24 mouse cellular contexts compared by ENCODE assay signal in genomic region chr3:21884216-21884615, GRCm38 (mm10).
DNase-seq lines count a peak whose midpoint lies in the region; ATAC-seq and TF ChIP-seq lines count a peak whose summit lies in the region.
"Had no signal": no experiment of that assay in that cellular context is flagged by ENCODE, and none has a peak within 500 bp of the region (broad histone marks: within the 10 kb centered on the region; RNA-seq: fewer than 3 reads in every experiment).

No protein-coding gene starts in this region.

- H3K9me3 ChIP-seq in midbrain, embryonic 11.5 days (ENCODE audit: control insufficient read depth, low read length): no peaks in the 10 kb centered on the region
- H3K9me3 ChIP-seq in midbrain, postnatal 0 days (ENCODE audit: low read length): no peaks in the 10 kb centered on the region
- H3K9me3 ChIP-seq: embryonic facial prominence, embryonic 13.5 days; forebrain, embryonic 12.5 days; forebrain, embryonic 15.5 days; heart, embryonic 10.5 days; heart, embryonic 13.5 days; intestine, embryonic 15.5 days had no signal

- no peak for ATAC-seq in midbrain, embryonic 11.5 days (ENCODE audit: low FRiP score)
- no peak for ATAC-seq in midbrain, postnatal 0 days (ENCODE audit: low FRiP score)
- ATAC-seq in CD4-positive, CD25-positive, alpha-beta regulatory T cell, adult 4 months: peak; percentile 81
- peak; percentile 77 for ATAC-seq in inflammation-experienced regulatory T-cells, adult 6 months
- ATAC-seq: forebrain, embryonic 15.5 days; hindbrain, postnatal 0 days; intestine, embryonic 15.5 days had no signal

- H3K4me1 ChIP-seq in midbrain, embryonic 11.5 days (ENCODE audit: control insufficient read depth, insufficient read depth, low read length): no peaks in the 10 kb centered on the region
- H3K4me1 ChIP-seq in midbrain, postnatal 0 days (ENCODE audit: insufficient read depth, low read length): no peaks in the 10 kb centered on the region
- H3K4me1 ChIP-seq: embryonic facial prominence, embryonic 13.5 days; forebrain, embryonic 12.5 days; forebrain, embryonic 15.5 days; heart, embryonic 10.5 days; heart, embryonic 13.5 days; intestine, embryonic 15.5 days had no signal

- no peak overlapping the region for H3K27ac ChIP-seq in midbrain, embryonic 11.5 days (ENCODE audit: low read depth, low read length)
- H3K27ac ChIP-seq in midbrain, postnatal 0 days (ENCODE audit: low read depth, low read length): no peak overlapping the region
- H3K27ac ChIP-seq: embryonic facial prominence, embryonic 13.5 days; forebrain, embryonic 12.5 days; forebrain, embryonic 15.5 days; heart, adult 2 months; heart, embryonic 10.5 days; heart, embryonic 13.5 days; hindbrain, embryonic 14.5 days; hindbrain, postnatal 0 days; intestine, embryonic 15.5 days had no signal

- peak; percentile 6 for DNase-seq in midbrain, embryonic 11.5 days (ENCODE audit: low spot score, missing footprints)
- DNase-seq in midbrain, postnatal 0 days (ENCODE audit: low spot score): no peak
- no peak for DNase-seq in spleen, adult 12 weeks (ENCODE audit: low spot score)
- DNase-seq in spleen, postnatal 10 days (ENCODE audit: low spot score in 2 of 2): no peak
- DNase-seq: adrenal gland, postnatal 10 days; adrenal gland, postnatal 36 days; cerebellum, adult 18-20 months; cerebellum, adult 9-11 months; cerebellum, postnatal 25 days; gastrocnemius, postnatal 25 days; heart, adult 2 months; heart, postnatal 14 days; heart, postnatal 4 days had no signal

- H3K4me3 ChIP-seq in midbrain, embryonic 11.5 days (ENCODE audit: low read depth, low read length): no peak overlapping the region
- no peak overlapping the region for H3K4me3 ChIP-seq in midbrain, postnatal 0 days (ENCODE audit: low read depth, low read length)
- H3K4me3 ChIP-seq: embryonic facial prominence, embryonic 13.5 days; erythroblast, embryonic 14.5 days; forebrain, embryonic 12.5 days; forebrain, embryonic 15.5 days; heart, adult 2 months; heart, embryonic 10.5 days; heart, embryonic 13.5 days; intestine, embryonic 15.5 days had no signal

- no peaks in the 10 kb centered on the region for H3K36me3 ChIP-seq in midbrain, embryonic 11.5 days (ENCODE audit: control insufficient read depth, insufficient read depth, low read length)
- no peaks in the 10 kb centered on the region for H3K36me3 ChIP-seq in midbrain, postnatal 0 days (ENCODE audit: insufficient read depth, low read length)
- H3K36me3 ChIP-seq: embryonic facial prominence, embryonic 13.5 days; forebrain, embryonic 12.5 days; forebrain, embryonic 15.5 days; heart, embryonic 10.5 days; heart, embryonic 13.5 days; intestine, embryonic 15.5 days had no signal

- H3K4me2 ChIP-seq in midbrain, embryonic 11.5 days: no peak overlapping the region
- H3K4me2 ChIP-seq in midbrain, postnatal 0 days (ENCODE audit: low read depth, low read length, poor library complexity, severe bottlenecking): no peak overlapping the region
- H3K4me2 ChIP-seq: embryonic facial prominence, embryonic 13.5 days; forebrain, embryonic 12.5 days; forebrain, embryonic 15.5 days; heart, embryonic 13.5 days; hindbrain, embryonic 14.5 days; intestine, embryonic 15.5 days had no signal

- TF ChIP-seq CTCF in midbrain, postnatal 0 days (IDR thresholded peaks at IDR 0.05): no peak

- H3K9ac ChIP-seq in midbrain, embryonic 11.5 days (ENCODE audit: low read length): no peak overlapping the region
- no peak overlapping the region for H3K9ac ChIP-seq in midbrain, postnatal 0 days (replicated peaks; ENCODE audit: low read length, poor library complexity, severe bottlenecking)
- H3K9ac ChIP-seq: embryonic facial prominence, embryonic 13.5 days; forebrain, embryonic 12.5 days; forebrain, embryonic 15.5 days; heart, embryonic 13.5 days; hindbrain, embryonic 14.5 days; intestine, embryonic 15.5 days had no signal

- WGBS in midbrain, embryonic 11.5 days: 88% methylated on average over 3 of the region's 3 CpGs
- 79% methylated on average over 3 of the region's 3 CpGs for WGBS in midbrain, postnatal 0 days

- H3K27me3 ChIP-seq in midbrain, embryonic 11.5 days (ENCODE audit: control insufficient read depth, insufficient read depth, low read length): no peaks in the 10 kb centered on the region
- H3K27me3 ChIP-seq in midbrain, postnatal 0 days (ENCODE audit: insufficient read depth, low read length): no peaks in the 10 kb centered on the region
- H3K27me3 ChIP-seq: embryonic facial prominence, embryonic 13.5 days; forebrain, embryonic 12.5 days; forebrain, embryonic 15.5 days; heart, embryonic 13.5 days; intestine, embryonic 15.5 days had no signal

Comparison
In these comparisons a context has a peak if more than half of its experiments do, and no peak if none do; other contexts are left out.
1. ATAC-seq: peak in CD4-positive, CD25-positive, alpha-beta regulatory T cell, adult 4 months (single experiment) and inflammation-experienced regulatory T-cells, adult 6 months (single experiment); none in midbrain, embryonic 11.5 days (single experiment) and midbrain, postnatal 0 days (single experiment).